Mouse (Mus musculus) sigmoid colon, adult 10 weeks (tissue): ENCODE measurements around the gene Pde6b. TPM values are rescaled to one million over a fixed set of nuclear protein-coding genes. Genes with fewer than 3 reads are reported as not detected.

Source experiments
- polyA plus RNA-seq: library from polyadenylated mRNA; stranded (reverse); fragments of 350-450 nt; fragmentation: Illumina TruSeq; extraction: RNeasy Lipid Tissue Mini Kit (QIAGEN cat#74804); gene quantifications from one replicate; pipeline ENCODE4 v1.2.3, GENCODE M21; 2014; ENCODE audit warnings: low read depth, low replicate concordance

Pde6b gene
- not detected for polyA plus RNA-seq

DNA sequence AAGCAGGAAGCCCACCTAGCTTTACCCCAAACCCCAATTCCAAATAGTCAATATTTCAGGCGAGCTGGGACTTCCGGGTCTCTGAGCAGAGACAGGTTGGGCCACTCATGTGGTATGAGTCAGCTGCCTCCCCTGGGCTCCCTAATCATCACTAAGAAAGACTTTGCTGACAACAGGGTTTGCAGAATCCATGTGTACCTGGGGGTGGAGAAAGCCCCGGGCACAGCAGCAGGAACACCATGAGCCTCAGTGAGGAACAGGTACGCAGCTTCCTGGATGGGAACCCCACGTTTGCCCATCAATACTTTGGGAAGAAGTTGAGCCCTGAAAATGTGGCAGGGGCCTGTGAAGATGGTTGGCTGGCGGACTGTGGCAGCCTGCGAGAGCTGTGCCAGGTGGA lies at the start of gene Pde6b:
Gene Pde6b, plus strand, starts transcription at position 191 of the 400 bp plus-strand sequence.

DNA sequence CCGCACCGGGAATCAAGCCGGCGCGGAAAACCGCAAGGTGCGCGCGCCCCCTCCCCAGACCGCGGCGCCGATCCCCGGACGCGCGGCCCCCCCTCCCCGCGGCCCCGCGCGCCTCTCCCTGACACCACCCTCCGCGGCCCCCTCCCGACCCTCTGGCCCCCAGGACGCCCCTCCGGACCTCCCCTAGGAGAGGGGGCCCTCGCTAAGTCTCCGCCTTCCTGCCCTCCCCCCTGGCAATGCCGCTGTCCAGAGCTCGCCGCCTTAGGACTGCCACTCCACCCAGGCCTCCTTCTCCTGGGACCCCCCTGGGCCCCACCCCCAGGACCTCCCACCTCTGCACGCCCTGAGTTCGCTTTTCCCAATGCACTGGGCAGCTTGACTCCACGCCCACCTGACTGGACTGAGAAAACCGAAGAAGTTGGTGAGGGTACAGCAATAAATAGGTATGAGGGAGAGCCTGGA lies 20.3 kb upstream of the Pde6b start, which contains the start of gene Gm42517:
Gene Gm42517, minus strand, starts transcription at position 52 of the 462 bp plus-strand sequence.

GRCm38 (mm10) chr5:108433804-108434587 lies 45.8 kb downstream of the Pde6b start, which contains the start of gene Atp5k:
Gene Atp5k (minus strand): TSS chr5:108434448.

DNA sequence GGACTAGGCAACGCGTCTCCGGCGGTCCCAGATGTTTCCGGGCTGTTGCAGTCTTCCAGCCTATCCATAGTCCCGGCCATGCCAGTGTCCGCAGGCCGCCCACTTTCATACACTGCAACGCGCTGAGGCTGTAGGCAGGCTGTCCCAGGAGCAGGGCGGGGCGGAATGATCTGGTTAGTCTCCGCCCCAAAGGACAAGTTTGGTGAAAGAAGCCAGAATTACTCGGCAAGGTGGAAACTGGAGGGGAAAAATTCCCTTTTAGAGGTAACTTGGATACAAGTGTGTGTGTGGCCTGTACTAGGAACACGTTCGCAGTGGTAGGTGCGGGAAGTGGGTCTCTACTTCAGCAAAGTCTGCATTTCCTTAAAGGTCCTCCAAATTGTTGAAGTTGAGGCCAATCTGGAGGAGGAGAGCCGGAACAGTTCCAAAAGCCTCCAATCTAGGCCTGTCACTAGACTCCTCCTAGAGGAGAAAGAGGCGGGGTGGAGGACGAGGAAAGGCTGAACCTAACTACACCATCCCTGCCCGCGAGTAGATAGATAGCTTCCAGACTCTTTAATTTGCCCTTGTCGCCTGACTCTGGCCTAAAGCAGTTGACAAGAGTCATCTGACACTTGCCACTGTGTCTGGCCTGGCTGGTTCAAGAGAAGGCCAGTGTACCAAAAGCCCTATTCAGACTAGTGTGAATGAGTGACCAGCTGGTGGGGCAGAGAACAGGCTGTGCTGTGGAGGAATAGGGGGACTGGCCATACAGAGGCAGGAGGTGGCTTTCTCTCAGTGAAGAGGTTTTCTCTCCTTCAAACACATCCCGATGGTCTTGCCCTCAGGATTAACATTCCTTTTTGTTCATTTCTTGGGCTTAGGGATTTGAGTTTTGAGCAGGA lies 60.8 kb downstream of the Pde6b start, which contains the start of gene Mfsd7a:
Gene Mfsd7a, minus strand, starts transcription at position 107 of the 884 bp plus-strand sequence.

GRCm38 (mm10) chr5:108461082-108462065 lies 73.2 kb downstream of the Pde6b start, which contains the start of gene Pcgf3:
Gene Pcgf3 (plus strand): TSS chr5:108461232.

Other genes starting within 250 kb of the Pde6b start
- gene Dr1, start 119.5 kb upstream of the Pde6b start, polyA plus RNA-seq: 133 TPM
- gene Pigg, start 75.8 kb upstream of the Pde6b start, polyA plus RNA-seq: 27.7 TPM
- gene Gm42517, start 20.5 kb upstream of the Pde6b start, polyA plus RNA-seq: not detected
- gene Atp5k, start 46.1 kb downstream of the Pde6b start, polyA plus RNA-seq: 78.0 TPM
- gene Mfsd7a, start 60.5 kb downstream of the Pde6b start, polyA plus RNA-seq: 5.7 TPM
- gene Pcgf3, start 72.8 kb downstream of the Pde6b start, polyA plus RNA-seq: 50.9 TPM
- gene Cplx1, start 161.6 kb downstream of the Pde6b start, polyA plus RNA-seq: 0.38 TPM
- gene Gak, start 241.4 kb downstream of the Pde6b start, polyA plus RNA-seq: 129 TPM
- gene Tmem175, start 241.4 kb downstream of the Pde6b start, polyA plus RNA-seq: 19.7 TPM